Mouse (Mus musculus): ENCODE data around the gene Rpl27a. TPM values are rescaled to one million over a fixed set of nuclear protein-coding genes. Genes with fewer than 3 reads are reported as not detected.

Rpl27a gene
- total and polyA plus RNA-seq, 2 experiments from 2014 or later, result 94.1 to 433 TPM

DNA sequence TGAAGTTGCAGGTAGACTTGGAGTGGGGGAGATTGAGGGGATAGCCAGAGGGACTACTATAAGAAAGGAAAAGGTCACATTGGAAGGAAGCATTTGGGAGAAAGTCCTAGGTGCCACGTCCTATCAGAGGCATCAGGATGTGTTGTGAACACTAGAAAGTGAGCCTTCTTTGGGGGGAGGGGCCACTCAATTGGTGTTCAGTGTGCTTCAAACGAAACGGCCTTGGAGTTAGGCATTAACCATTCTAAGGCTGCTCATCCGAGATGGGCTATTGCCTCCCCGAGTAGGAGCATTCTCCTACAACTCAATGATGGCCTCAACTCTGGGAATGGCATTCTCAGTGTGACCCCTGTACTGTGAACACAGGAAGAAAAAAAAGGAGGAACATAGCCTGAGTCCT is 43.7 kb downstream of the Rpl27a start:
- H3K4me1 ChIP-seq (ENCODE audit: insufficient read depth), result no peaks in the 10 kb centered on the region
- no peaks in the 10 kb centered on the region for H3K27me3 ChIP-seq (ENCODE audit: insufficient read depth, low read length)
- DNase-seq, result no peak
- no peak overlapping the region for H3K4me3 ChIP-seq (ENCODE audit: low read depth, low read length)
- no peak overlapping the region for H3K4me2 ChIP-seq (ENCODE audit: low read depth)
- ATAC-seq, result no peak
- H3K36me3 ChIP-seq (ENCODE audit: insufficient read depth), result no peaks in the 10 kb centered on the region
- H3K27ac ChIP-seq (ENCODE audit: low read depth, low read length), result no peak overlapping the region
- TF ChIP-seq CTCF (IDR thresholded peaks at IDR 0.05; ENCODE audit: low read depth), result no peak
- no peak overlapping the region for H3K9ac ChIP-seq
- H3K9me3 ChIP-seq (ENCODE audit: low read length), result no peaks in the 10 kb centered on the region
- WGBS, result 73% methylated on average over 5 of the region's 5 CpGs

GRCm38 (mm10) chr7:109563775-109564362 is 44.9 kb downstream of the Rpl27a start:
- no peaks in the 10 kb centered on the region for H3K9me3 ChIP-seq (ENCODE audit: low read length)
- ATAC-seq, result no peak
- H3K27me3 ChIP-seq (ENCODE audit: insufficient read depth, low read length), result no peaks in the 10 kb centered on the region
- no peak for DNase-seq
- H3K27ac ChIP-seq (ENCODE audit: low read depth, low read length), result no peak overlapping the region
- TF ChIP-seq CTCF (IDR thresholded peaks at IDR 0.05; ENCODE audit: low read depth), result no peak
- 74% methylated on average over 4 of the region's 4 CpGs for WGBS
- H3K9ac ChIP-seq, result no peak overlapping the region
- no peaks in the 10 kb centered on the region for H3K36me3 ChIP-seq (ENCODE audit: insufficient read depth)
- H3K4me3 ChIP-seq (ENCODE audit: low read depth, low read length), result no peak overlapping the region
- no peaks in the 10 kb centered on the region for H3K4me1 ChIP-seq (ENCODE audit: insufficient read depth)
- H3K4me2 ChIP-seq (ENCODE audit: low read depth), result no peak overlapping the region

GRCm38 (mm10) chr7:109566327-109566726 is 47.4 kb downstream of the Rpl27a start:
- no peak for TF ChIP-seq CTCF (IDR thresholded peaks at IDR 0.05; ENCODE audit: low read depth)
- no peaks in the 10 kb centered on the region for H3K27me3 ChIP-seq (ENCODE audit: insufficient read depth, low read length)
- DNase-seq, result no peak
- H3K27ac ChIP-seq (ENCODE audit: low read depth, low read length), result no peak overlapping the region
- no peak overlapping the region for H3K4me2 ChIP-seq (ENCODE audit: low read depth)
- no peaks in the 10 kb centered on the region for H3K4me1 ChIP-seq (ENCODE audit: insufficient read depth)
- no peak overlapping the region for H3K4me3 ChIP-seq (ENCODE audit: low read depth, low read length)
- ATAC-seq, result no peak
- H3K36me3 ChIP-seq (ENCODE audit: insufficient read depth), result no peaks in the 10 kb centered on the region
- no peaks in the 10 kb centered on the region for H3K9me3 ChIP-seq (ENCODE audit: low read length)
- H3K9ac ChIP-seq, result no peak overlapping the region

DNA sequence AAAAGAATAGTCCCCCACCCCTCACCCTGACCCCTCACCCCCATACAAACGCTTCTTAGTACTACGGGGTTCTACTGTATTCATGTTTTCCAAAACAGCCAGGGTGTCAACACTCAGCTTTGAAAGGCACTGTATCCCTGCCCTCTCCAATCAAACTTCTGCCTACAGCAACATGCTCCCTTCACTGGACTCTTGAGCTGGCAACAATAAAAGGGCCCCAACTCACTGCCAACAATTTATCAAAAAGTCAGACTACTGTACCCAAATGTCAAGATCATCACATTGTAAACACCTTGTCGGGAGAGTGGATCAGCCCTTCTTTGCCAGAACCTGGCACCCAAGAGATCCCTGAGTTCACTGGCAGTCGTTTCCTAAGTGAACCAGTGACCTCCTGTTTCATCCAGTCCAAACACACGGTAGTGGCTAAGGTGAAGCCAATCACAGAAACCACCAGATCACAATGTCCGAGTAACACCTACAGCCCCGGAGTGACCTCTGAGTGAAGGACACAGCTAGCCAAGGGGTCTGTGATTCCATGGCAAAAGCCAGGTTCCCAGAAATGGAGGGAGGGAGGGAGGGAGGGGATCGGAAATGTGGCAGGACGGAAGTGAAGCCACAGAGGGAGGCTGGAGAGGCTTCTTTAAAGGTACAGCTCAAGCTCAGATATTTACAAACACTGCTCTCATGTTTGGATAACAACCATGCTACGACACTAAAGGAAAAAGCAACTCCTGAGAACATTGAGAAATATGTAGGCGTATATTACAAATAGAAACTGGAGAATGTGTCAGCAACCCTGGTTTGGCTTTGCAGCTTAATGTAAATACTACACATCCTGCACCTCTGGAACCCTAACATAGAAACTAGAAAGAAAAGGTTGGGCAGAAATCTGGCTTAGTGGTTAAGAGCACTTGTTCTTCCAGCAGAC is 48.2 kb downstream of the Rpl27a start:
- no peak overlapping the region for H3K4me2 ChIP-seq (ENCODE audit: low read depth)
- H3K4me3 ChIP-seq (ENCODE audit: low read depth, low read length), result no peak overlapping the region
- no peaks in the 10 kb centered on the region for H3K36me3 ChIP-seq (ENCODE audit: insufficient read depth)
- WGBS, result 78% methylated on average over 11 of the region's 11 CpGs
- H3K9ac ChIP-seq, result no peak overlapping the region
- H3K9me3 ChIP-seq (ENCODE audit: low read length), result no peaks in the 10 kb centered on the region
- no peak for TF ChIP-seq CTCF (IDR thresholded peaks at IDR 0.05; ENCODE audit: low read depth)
- DNase-seq (no peak), ATAC-seq (no peak)
- H3K27me3 ChIP-seq (ENCODE audit: insufficient read depth, low read length), result no peaks in the 10 kb centered on the region
- no peaks in the 10 kb centered on the region for H3K4me1 ChIP-seq (ENCODE audit: insufficient read depth)
- H3K27ac ChIP-seq (ENCODE audit: low read depth, low read length), result no peak overlapping the region

DNA sequence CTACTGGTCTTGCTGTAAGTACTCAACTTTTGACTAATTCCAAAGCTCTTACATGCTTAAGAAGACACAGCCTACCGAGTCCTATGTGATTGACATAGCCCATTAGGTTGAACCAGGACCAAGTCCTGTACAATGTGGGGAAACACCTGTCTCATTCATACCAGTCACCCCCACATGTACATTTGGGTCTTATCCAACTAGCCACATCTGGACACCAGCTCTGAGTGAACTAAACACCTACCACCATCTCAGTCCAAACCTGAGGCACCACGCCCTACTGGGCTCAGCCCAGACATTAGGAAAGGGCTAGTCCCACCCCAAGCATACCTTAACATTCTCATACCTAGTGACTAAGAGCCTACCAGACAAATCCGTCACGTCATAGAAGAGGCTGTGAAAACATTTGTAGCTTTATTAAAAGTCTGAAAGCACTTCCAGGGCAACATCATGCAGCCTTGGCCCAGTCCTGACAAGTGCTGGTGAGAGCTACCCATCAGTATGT is 49.5 kb downstream of the Rpl27a start:
- no peaks in the 10 kb centered on the region for H3K36me3 ChIP-seq (ENCODE audit: insufficient read depth)
- H3K9me3 ChIP-seq (ENCODE audit: low read length), result no peaks in the 10 kb centered on the region
- no peak overlapping the region for H3K27ac ChIP-seq (ENCODE audit: low read depth, low read length)
- no peaks in the 10 kb centered on the region for H3K4me1 ChIP-seq (ENCODE audit: insufficient read depth)
- no peak for DNase-seq
- WGBS, result 90% methylated on average over 4 of the region's 4 CpGs
- no peak for TF ChIP-seq CTCF (IDR thresholded peaks at IDR 0.05; ENCODE audit: low read depth)
- H3K4me3 ChIP-seq (ENCODE audit: low read depth, low read length), result no peak overlapping the region
- no peak for ATAC-seq
- no peak overlapping the region for H3K9ac ChIP-seq
- no peak overlapping the region for H3K4me2 ChIP-seq (ENCODE audit: low read depth)
- no peaks in the 10 kb centered on the region for H3K27me3 ChIP-seq (ENCODE audit: insufficient read depth, low read length)

Small RNAs within 50 kb of the gene (microRNA-seq; reads per million reads assigned to microRNA genes)
- gene Gm47284, result 0 to 0.12 reads per million in 2 experiments

Other genes with a start within 250 kb of the Rpl27a start
- 5.2 and 9.7 TPM in 2 replicates for gene Stk33, start 80.1 kb upstream of the Rpl27a start, total RNA-seq (2014; rRNA removed)
- gene Stk33, start 80.1 kb upstream of the Rpl27a start, polyA plus RNA-seq (2015; fragmentation: Nextera tagmentation; extraction: Ambion mirVana), result 4.2 and 5.3 TPM in 2 replicates
- 2.3 and 3.9 TPM in 2 replicates for gene Trim66, start 11.0 kb upstream of the Rpl27a start, total RNA-seq (2014; rRNA removed)
- gene Trim66, start 11.0 kb upstream of the Rpl27a start, polyA plus RNA-seq (2015; fragmentation: Nextera tagmentation; extraction: Ambion mirVana), result 0.34 and 0.41 TPM in 2 replicates
- gene St5, start 184.5 kb downstream of the Rpl27a start, total RNA-seq (2014; rRNA removed), result 8.5 and 18.0 TPM in 2 replicates
- gene St5, start 184.5 kb downstream of the Rpl27a start, polyA plus RNA-seq (2015; fragmentation: Nextera tagmentation; extraction: Ambion mirVana), result 11.6 and 12.3 TPM in 2 replicates
- 7.8 and 15.5 TPM in 2 replicates for gene Akip1, start 184.5 kb downstream of the Rpl27a start, total RNA-seq (2014; rRNA removed)
- gene Akip1, start 184.5 kb downstream of the Rpl27a start, polyA plus RNA-seq (2015; fragmentation: Nextera tagmentation; extraction: Ambion mirVana), result 14.3 and 17.5 TPM in 2 replicates
- gene BC051019, start 204.7 kb downstream of the Rpl27a start, total RNA-seq (2014; rRNA removed), result 0.33 and 0.46 TPM in 2 replicates
- gene BC051019, start 204.7 kb downstream of the Rpl27a start, polyA plus RNA-seq (2015; fragmentation: Nextera tagmentation; extraction: Ambion mirVana), result 1.1 and 1.4 TPM in 2 replicates
- not detected in 2 replicates for gene Ascl3, start 212.6 kb downstream of the Rpl27a start, total RNA-seq (2014; rRNA removed)
- 0.29 TPM in 1 of 2 replicates, not detected in the other for gene Ascl3, start 212.6 kb downstream of the Rpl27a start, polyA plus RNA-seq (2015; fragmentation: Nextera tagmentation; extraction: Ambion mirVana)
- gene Tmem9b, start 233.7 kb downstream of the Rpl27a start, total RNA-seq (2014; rRNA removed), result 109 and 139 TPM in 2 replicates
- gene Tmem9b, start 233.7 kb downstream of the Rpl27a start, polyA plus RNA-seq (2015; fragmentation: Nextera tagmentation; extraction: Ambion mirVana), result 157 and 178 TPM in 2 replicates